Mouse (Mus musculus) limb, embryonic 13.5 days (tissue): Measurements from ENCODE around the gene Apold1. TPM values are rescaled to one million over a fixed set of nuclear protein-coding genes. Genes with fewer than 3 reads are reported as not detected.
A peak's percentile ranks its signal among the peaks of the same experiment; 100 is the strongest.

Experiments
- ATAC-seq: fragments of 200-750 bp; cut with Nextera tagmentation; 2 replicates; pipeline ENCODE4 v1.8.0; 2017; ENCODE audit warnings: low read depth, moderate number of reproducible peaks, moderate TSS enrichment; ENCODE audit not compliant: low FRiP score
- H3K27ac ChIP-seq: fragments of 300-500 bp; sonication (generic); 2 replicates; pipeline ENCODE4 v1.5.1; 2015; ENCODE audit warnings: inconsistent platforms, mild to moderate bottlenecking, moderate library complexity
- H3K27me3 ChIP-seq: fragments of 300-500 bp; sonication (generic); 2 replicates; pipeline ENCODE4 v1.6.1; 2015; ENCODE audit warnings: mild to moderate bottlenecking, inconsistent platforms
- H3K36me3 ChIP-seq: fragments of 300-500 bp; sonication (generic); 2 replicates; pipeline ENCODE4 v1.6.1; 2015; ENCODE audit warnings: inconsistent platforms, mild to moderate bottlenecking, moderate library complexity
- H3K4me1 ChIP-seq: fragments of 300-500 bp; sonication (generic); 2 replicates; pipeline ENCODE4 v1.6.1; 2015; ENCODE audit warnings: inconsistent platforms
- H3K4me2 ChIP-seq: fragments of 300-500 bp; sonication (generic); replicated peaks from 2 replicates; pipeline ENCODE4 v1.6.1; 2015; ENCODE audit warnings: inconsistent platforms, mild to moderate bottlenecking, moderate library complexity
- H3K4me3 ChIP-seq: fragments of 300-500 bp; sonication (generic); 2 replicates; pipeline ENCODE4 v1.5.1; 2015; ENCODE audit warnings: moderate library complexity, mild to moderate bottlenecking, inconsistent platforms
- H3K9ac ChIP-seq: fragments of 300-500 bp; sonication (generic); 2 replicates; pipeline ENCODE4 v1.6.1; 2015; ENCODE audit warnings: mild to moderate bottlenecking, inconsistent platforms
- H3K9me3 ChIP-seq: fragments of 300-500 bp; sonication (generic); 2 replicates; pipeline ENCODE4 v1.6.1; 2016; ENCODE audit warnings: inconsistent platforms
- WGBS: fragments of 180-500 bp; shearing (Covaris S2); methylation state at CpG from one replicate; pipeline ENCODE4 v1.1.7; 2015; 5-methylcytosine and 5-hydroxymethylcytosine counted together
- polyA plus RNA-seq: library from polyadenylated mRNA; unstranded; fragments of >200 nt; fragmentation: Nextera tagmentation; extraction: Ambion mirVana; gene quantifications from 2 replicates; pipeline ENCODE4 v1.2.1, GENCODE M21; 2015

The Apold1 gene
- polyA plus RNA-seq, 1 experiment from 2014 or later: 5.0 TPM

GRCm38 (mm10) chr6:135011048-135011733 is 29.7 kb downstream of the Apold1 start, which contains the start of gene Ddx47:
Ddx47 (plus strand) TSS chr6:135011612.
- Histone ChIP-seq H3K4me3 (peak within 1 kb of the TSS; percentile 61), H3K4me2 (peak within 1 kb of the TSS; percentile 86), H3K27ac (no peak within 1 kb of the TSS), H3K9me3 (no peaks in the 10 kb centered on the region), H3K27me3 (no peaks in the 10 kb centered on the region), H3K36me3 (peaks cover 27% of the 10 kb centered on the region), H3K9ac (peak within 1 kb of the TSS; percentile 72), H3K4me1 (peaks cover 6% of the 10 kb centered on the region)
- ATAC-seq: peak; percentile 91
- 6% methylated on average over 19 of the region's 19 CpGs for WGBS

- H3K9me3 ChIP-seq: no peaks in the 10 kb centered on the region
- H3K36me3 ChIP-seq: peaks cover 33% of the 10 kb centered on the region
- no peak overlapping the region for H3K27ac ChIP-seq
- peak overlapping the region; percentile 86 for H3K4me2 ChIP-seq
- peak overlapping the region; percentile 61 for H3K4me3 ChIP-seq
- H3K9ac ChIP-seq: peak overlapping the region; percentile 72
- H3K27me3 ChIP-seq: no peaks in the 10 kb centered on the region
- ATAC-seq: peak; percentile 66
- WGBS: 2% methylated on average over 14 of the region's 14 CpGs
- H3K4me1 ChIP-seq: peaks cover 6% of the 10 kb centered on the region
These were observed 30.2 kb downstream of the Apold1 start for GRCm38 (mm10) chr6:135011734-135012116.

- Histone ChIP-seq H3K27me3 (no peaks in the 10 kb centered on the region), H3K27ac (no peak overlapping the region), H3K4me1 (peaks cover 3% of the 10 kb centered on the region), H3K36me3 (peaks cover 86% of the 10 kb centered on the region), H3K9me3 (no peaks in the 10 kb centered on the region), H3K9ac (no peak overlapping the region), H3K4me2 (no peak overlapping the region), H3K4me3 (no peak overlapping the region)
- 94% methylated on average over 11 of the region's 11 CpGs for WGBS
- ATAC-seq: no peak
These were observed 35.7 kb downstream of the Apold1 start for GRCm38 (mm10) chr6:135017211-135017610.

GRCm38 (mm10) chr6:135019564-135019963 is 38.0 kb downstream of the Apold1 start:
- Histone ChIP-seq H3K27ac (no peak overlapping the region), H3K27me3 (no peaks in the 10 kb centered on the region), H3K9ac (no peak overlapping the region), H3K4me3 (no peak overlapping the region), H3K36me3 (peaks cover 98% of the 10 kb centered on the region), H3K9me3 (no peaks in the 10 kb centered on the region), H3K4me1 (no peaks in the 10 kb centered on the region), H3K4me2 (no peak overlapping the region)
- 91% methylated on average over 10 of the region's 10 CpGs for WGBS
- ATAC-seq: no peak

- 86% methylated on average over 3 of the region's 3 CpGs for WGBS
- peaks cover 84% of the 10 kb centered on the region for H3K36me3 ChIP-seq
- ATAC-seq: no peak
These were observed 40.1 kb downstream of the Apold1 start for GRCm38 (mm10) chr6:135021633-135022032.

GRCm38 (mm10) chr6:135023379-135023778 is 41.9 kb downstream of the Apold1 start:
- Histone ChIP-seq H3K4me3 (no peak overlapping the region), H3K4me1 (no peaks in the 10 kb centered on the region), H3K9ac (no peak overlapping the region), H3K4me2 (no peak overlapping the region), H3K27ac (no peak overlapping the region), H3K9me3 (no peaks in the 10 kb centered on the region), H3K36me3 (peaks cover 67% of the 10 kb centered on the region), H3K27me3 (no peaks in the 10 kb centered on the region)
- 91% methylated on average over 14 of the region's 14 CpGs for WGBS
- no peak for ATAC-seq

More at GRCm38 (mm10) chr6:135021633-135022032, 40.1 kb downstream of the Apold1 start:
- Histone ChIP-seq H3K27me3 (no peaks in the 10 kb centered on the region), H3K9ac (no peak overlapping the region), H3K27ac (no peak overlapping the region), H3K9me3 (no peaks in the 10 kb centered on the region), H3K4me3 (no peak overlapping the region), H3K4me2 (no peak overlapping the region), H3K4me1 (no peaks in the 10 kb centered on the region)

- Histone ChIP-seq H3K4me1 (peaks cover 3% of the 10 kb centered on the region; the same call in 1 of the 2 replicates), H3K27me3 (no peaks in the 10 kb centered on the region), H3K9me3 (no peaks in the 10 kb centered on the region), H3K9ac (no peak overlapping the region), H3K4me2 (no peak overlapping the region), H3K36me3 (peaks cover 52% of the 10 kb centered on the region), H3K27ac (no peak overlapping the region), H3K4me3 (no peak overlapping the region)
- no peak for ATAC-seq
- WGBS: 91% methylated on average over 1 of the region's 1 CpGs
These were observed 43.4 kb downstream of the Apold1 start for GRCm38 (mm10) chr6:135024781-135025420.

- Histone ChIP-seq H3K36me3 (peaks cover 38% of the 10 kb centered on the region), H3K27me3 (no peaks in the 10 kb centered on the region), H3K9me3 (no peaks in the 10 kb centered on the region), H3K27ac (no peak overlapping the region), H3K4me3 (no peak overlapping the region), H3K9ac (no peak overlapping the region), H3K4me1 (peaks cover 3% of the 10 kb centered on the region; the same call in 1 of the 2 replicates), H3K4me2 (no peak overlapping the region)
- 14% methylated on average over 3 of the region's 3 CpGs for WGBS
- no peak for ATAC-seq
These were observed 44.7 kb downstream of the Apold1 start for GRCm38 (mm10) chr6:135026232-135026631.

GRCm38 (mm10) chr6:135026755-135027154 is 45.2 kb downstream of the Apold1 start:
- 85% methylated on average over 2 of the region's 2 CpGs for WGBS
- Histone ChIP-seq H3K4me1 (peaks cover 3% of the 10 kb centered on the region; the same call in 1 of the 2 replicates), H3K36me3 (peaks cover 33% of the 10 kb centered on the region), H3K9me3 (no peaks in the 10 kb centered on the region), H3K9ac (no peak overlapping the region), H3K27me3 (no peaks in the 10 kb centered on the region), H3K4me3 (no peak overlapping the region), H3K27ac (no peak overlapping the region), H3K4me2 (no peak overlapping the region)
- no peak for ATAC-seq

- no peak for ATAC-seq
- H3K36me3 ChIP-seq: peaks cover 11% of the 10 kb centered on the region
- 29% methylated on average over 4 of the region's 4 CpGs for WGBS
- H3K9me3 ChIP-seq: no peaks in the 10 kb centered on the region
- H3K27me3 ChIP-seq: no peaks in the 10 kb centered on the region
- H3K4me2 ChIP-seq: no peak overlapping the region
- H3K27ac ChIP-seq: no peak overlapping the region
- no peak overlapping the region for H3K9ac ChIP-seq
- peaks cover 3% of the 10 kb centered on the region; the same call in 1 of the 2 replicates for H3K4me1 ChIP-seq
- no peak overlapping the region for H3K4me3 ChIP-seq
These were observed 47.7 kb downstream of the Apold1 start for GRCm38 (mm10) chr6:135029246-135029645.
